Mouse (Mus musculus) liver, embryonic 14.5 days (tissue): ENCODE measurements around the gene Me3.

Source experiments
- CTCF ChIP-seq: IDR thresholded peaks from 2 replicates; pipeline ENCODE4 v1.5.1; 2016; ENCODE audit warnings: antibody characterized with exemption, low read depth, control low read depth
- EP300 ChIP-seq: IDR thresholded peaks from 2 replicates; pipeline ENCODE4 v1.6.1; 2016; ENCODE audit warnings: antibody characterized with exemption, low read depth

GRCm38 (mm10) chr7:89781391-89781790, 149.2 kb downstream of the Me3 start:
- TF ChIP-seq CTCF = no peak
- TF ChIP-seq EP300 = no peak
